Mouse (Mus musculus) intestine, embryonic 15.5 days (tissue): ENCODE data around the gene Dgkh. TPM values are rescaled to one million over a fixed set of nuclear protein-coding genes. Genes with fewer than 3 reads are reported as not detected.
"Not testable (repeated sequence)": the region's sequence is repeated elsewhere in the genome, so short reads cannot be mapped to it uniquely, and the experiment has no call there.

Experiments used
- ATAC-seq: fragments of 200-750 bp; cut with Nextera tagmentation; 2 replicates; pipeline ENCODE4 v1.8.0; 2017; ENCODE audit warnings: moderate TSS enrichment, moderate library complexity
- H3K27ac ChIP-seq: fragments of 300-500 bp; sonication (generic); 2 replicates; pipeline ENCODE4 v1.5.1; 2015; ENCODE audit warnings: mild to moderate bottlenecking, inconsistent platforms
- H3K27me3 ChIP-seq: fragments of 300-500 bp; sonication (generic); replicated peaks from 2 replicates; pipeline ENCODE4 v1.6.1; 2015; ENCODE audit warnings: inconsistent platforms
- H3K36me3 ChIP-seq: fragments of 300-500 bp; sonication (generic); 2 replicates; pipeline ENCODE4 v1.6.1; 2015; ENCODE audit warnings: inconsistent platforms
- H3K4me1 ChIP-seq: fragments of 300-500 bp; sonication (generic); replicated peaks from 2 replicates; pipeline ENCODE4 v1.6.1; 2015; ENCODE audit warnings: inconsistent platforms
- H3K4me2 ChIP-seq: fragments of 300-500 bp; sonication (generic); replicated peaks from 2 replicates; pipeline ENCODE4 v1.6.1; 2015; ENCODE audit warnings: mild to moderate bottlenecking, inconsistent platforms
- H3K4me3 ChIP-seq: fragments of 300-500 bp; sonication (generic); replicated peaks from 2 replicates; pipeline ENCODE4 v1.5.1; 2015; ENCODE audit warnings: inconsistent platforms
- H3K9ac ChIP-seq: fragments of 300-500 bp; sonication (generic); 2 replicates; pipeline ENCODE4 v1.6.1; 2015; ENCODE audit warnings: inconsistent platforms
- H3K9me3 ChIP-seq: fragments of 300-500 bp; sonication (generic); 2 replicates; pipeline ENCODE4 v1.6.1; 2016; ENCODE audit warnings: inconsistent platforms
- WGBS: fragments of 180-500 bp; shearing (Covaris S2); methylation state at CpG from one replicate; pipeline ENCODE4 v1.1.7; 2015; 5-methylcytosine and 5-hydroxymethylcytosine counted together
- polyA plus RNA-seq: library from polyadenylated mRNA; unstranded; fragments of >200 nt; fragmentation: Nextera tagmentation; extraction: Ambion mirVana; gene quantifications from 2 replicates; pipeline ENCODE4 v1.2.1, GENCODE M21; 2015

The Dgkh gene
- polyA plus RNA-seq, 1 experiment from 2014 or later = 1.2 TPM

DNA sequence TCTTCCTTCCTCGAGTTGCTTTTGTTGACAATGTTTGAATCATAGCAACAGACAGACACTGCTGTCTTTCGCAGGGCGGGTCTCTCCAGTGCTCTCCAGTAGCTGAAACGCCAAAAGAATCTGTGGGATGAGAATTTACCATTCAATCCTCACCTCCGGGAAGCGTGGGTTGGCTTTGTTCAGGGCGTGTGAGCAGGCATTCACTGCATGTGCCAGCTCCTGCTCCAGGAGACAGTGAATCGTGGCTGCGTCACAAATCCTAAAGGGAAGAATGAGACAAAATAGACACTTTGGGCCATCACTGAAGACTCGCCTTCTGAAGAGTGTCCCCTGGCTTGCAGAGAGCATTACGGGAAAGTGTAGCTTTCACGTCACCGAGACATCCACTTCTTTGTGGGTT lies 148.4 kb downstream of the Dgkh start:
- Histone ChIP-seq H3K27ac (no peak overlapping the region), H3K4me2 (no peak overlapping the region), H3K36me3 (0 out of 2 replicates have a peak, but pooled peaks cover 3% of the 10 kb centered on the region), H3K4me3 (no peak overlapping the region), H3K9me3 (no peaks in the 10 kb centered on the region), H3K4me1 (no peaks in the 10 kb centered on the region), H3K9ac (no peak overlapping the region), H3K27me3 (no peaks in the 10 kb centered on the region)
- ATAC-seq = no peak
- WGBS = 86% methylated on average over 13 of the region's 13 CpGs

DNA sequence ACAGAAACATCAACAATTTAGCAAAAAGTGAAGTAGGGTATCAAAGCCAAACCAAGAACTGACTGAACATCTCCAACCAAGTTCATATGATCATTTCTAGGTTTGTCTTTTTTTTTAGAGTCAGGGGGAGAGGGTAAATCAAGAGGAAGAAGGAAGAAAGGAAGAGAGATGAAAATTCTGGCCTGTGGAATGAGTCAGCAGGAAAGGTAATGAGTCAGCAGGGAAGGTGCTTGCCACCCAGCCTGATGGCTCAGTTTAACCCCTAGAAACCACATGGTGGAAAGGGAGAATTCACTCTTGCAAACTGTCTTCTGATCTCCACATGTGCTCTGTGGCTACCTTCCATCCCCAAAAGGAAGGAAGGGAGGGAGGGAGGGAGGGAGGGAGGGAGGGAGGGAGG lies 149.4 kb downstream of the Dgkh start:
- H3K4me2 ChIP-seq = no peak overlapping the region
- 0 out of 2 replicates have a peak, but pooled peaks cover 3% of the 10 kb centered on the region for H3K36me3 ChIP-seq
- no peaks in the 10 kb centered on the region for H3K9me3 ChIP-seq
- ATAC-seq = no peak
- no peak overlapping the region for H3K27ac ChIP-seq
- no peak overlapping the region for H3K9ac ChIP-seq
- H3K27me3 ChIP-seq = no peaks in the 10 kb centered on the region
- H3K4me1 ChIP-seq = no peaks in the 10 kb centered on the region
- H3K4me3 ChIP-seq = no peak overlapping the region

DNA sequence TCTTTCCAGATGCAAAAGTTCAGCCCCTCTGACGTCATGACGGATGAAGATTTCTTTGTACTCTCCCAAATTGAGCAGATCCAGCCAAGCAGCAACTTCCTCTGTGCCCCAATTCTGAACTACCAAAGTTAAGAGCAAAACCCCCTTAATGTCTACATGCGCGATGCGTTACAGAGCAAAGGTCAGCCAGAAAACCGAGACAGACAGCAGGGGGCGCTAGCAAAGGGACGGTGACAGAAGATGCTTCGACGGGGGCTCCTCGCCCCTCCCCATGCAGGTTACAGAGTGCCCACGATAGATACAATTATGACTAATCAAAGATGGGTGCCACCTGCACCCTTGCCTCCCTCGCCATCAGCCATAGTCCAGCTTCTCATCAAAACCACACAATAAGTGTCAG lies 156.7 kb downstream of the Dgkh start:
- Histone ChIP-seq H3K27ac (no peak overlapping the region), H3K4me3 (no peak overlapping the region), H3K4me1 (no peaks in the 10 kb centered on the region), H3K4me2 (no peak overlapping the region), H3K9ac (no peak overlapping the region), H3K27me3 (no peaks in the 10 kb centered on the region), H3K9me3 (no peaks in the 10 kb centered on the region), H3K36me3 (no peaks in the 10 kb centered on the region)
- ATAC-seq = no peak
- WGBS = 71% methylated on average over 13 of the region's 13 CpGs

- Histone ChIP-seq H3K36me3 (no peaks in the 10 kb centered on the region), H3K9ac (no peak overlapping the region), H3K9me3 (no peaks in the 10 kb centered on the region), H3K27ac (no peak overlapping the region), H3K4me1 (0 out of 2 replicates have a peak, but pooled peaks cover 2% of the 10 kb centered on the region), H3K4me2 (no peak overlapping the region), H3K4me3 (no peak overlapping the region), H3K27me3 (no peaks in the 10 kb centered on the region)
- ATAC-seq = no peak
- WGBS = 89% methylated on average over 5 of the region's 5 CpGs
Measured at GRCm38 (mm10) chr14:78568410-78568809, 164.2 kb downstream of the Dgkh start.

DNA sequence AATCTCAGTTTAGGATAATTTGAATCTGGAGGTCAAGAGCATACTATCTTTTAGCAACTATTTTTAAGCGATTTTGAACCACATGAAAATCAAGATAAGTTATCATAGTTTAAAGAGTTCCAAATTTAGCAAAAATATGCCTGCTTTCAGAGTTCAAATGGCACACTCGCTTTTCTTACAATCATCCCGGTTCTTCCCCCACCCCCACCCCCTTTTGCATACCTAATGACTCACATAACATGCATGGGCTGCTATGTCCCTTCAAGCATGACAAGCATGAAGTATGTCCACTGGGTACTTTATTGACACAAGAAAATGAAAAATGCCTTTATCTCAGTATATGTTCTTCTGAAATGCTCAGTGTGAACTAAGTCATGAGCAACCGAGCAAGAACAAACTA lies 166.1 kb downstream of the Dgkh start:
- 0 out of 2 replicates have a peak, but pooled peaks cover 2% of the 10 kb centered on the region for H3K4me1 ChIP-seq
- no peaks in the 10 kb centered on the region for H3K9me3 ChIP-seq
- no peak overlapping the region for H3K9ac ChIP-seq
- 77% methylated on average over 4 of the region's 4 CpGs for WGBS
- H3K4me3 ChIP-seq = no peak overlapping the region
- no peak overlapping the region for H3K27ac ChIP-seq
- H3K36me3 ChIP-seq = no peaks in the 10 kb centered on the region
- ATAC-seq = no peak
- no peaks in the 10 kb centered on the region for H3K27me3 ChIP-seq
- no peak overlapping the region for H3K4me2 ChIP-seq

GRCm38 (mm10) chr14:78564292-78564691 lies 168.3 kb downstream of the Dgkh start:
- H3K27ac ChIP-seq = no peak overlapping the region
- no peaks in the 10 kb centered on the region for H3K9me3 ChIP-seq
- H3K4me2 ChIP-seq = no peak overlapping the region
- ATAC-seq = peak; percentile 84
- no peaks in the 10 kb centered on the region for H3K27me3 ChIP-seq
- no peak overlapping the region for H3K4me3 ChIP-seq
- 0 out of 2 replicates have a peak, but pooled peaks cover 2% of the 10 kb centered on the region for H3K4me1 ChIP-seq
- H3K36me3 ChIP-seq = no peaks in the 10 kb centered on the region
- WGBS = 47% methylated on average over 2 of the region's 2 CpGs
- no peak overlapping the region for H3K9ac ChIP-seq

DNA sequence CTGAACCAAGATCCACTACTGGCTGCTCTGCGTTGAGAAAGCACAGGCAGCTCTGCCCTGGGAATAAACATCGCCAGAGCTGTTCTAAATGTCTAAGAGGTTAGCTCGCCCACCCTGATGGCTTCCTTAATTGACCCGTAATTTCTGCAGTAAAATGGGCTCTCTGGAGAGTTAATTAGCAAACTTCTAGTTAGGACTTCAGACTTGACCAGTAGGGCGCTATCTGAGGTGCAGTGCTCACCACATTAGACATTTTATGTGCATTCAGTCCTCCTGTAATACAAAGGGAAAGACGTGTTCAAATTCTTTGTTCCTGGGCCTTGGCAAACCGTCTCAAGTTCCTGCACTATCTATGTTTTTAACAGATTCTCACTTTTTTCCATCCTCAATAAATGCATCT lies 169.4 kb downstream of the Dgkh start:
- Histone ChIP-seq H3K27me3 (no peaks in the 10 kb centered on the region), H3K4me1 (0 out of 2 replicates have a peak, but pooled peaks cover 2% of the 10 kb centered on the region), H3K9ac (no peak overlapping the region), H3K27ac (no peak overlapping the region), H3K36me3 (no peaks in the 10 kb centered on the region), H3K4me3 (no peak overlapping the region), H3K4me2 (no peak overlapping the region), H3K9me3 (no peaks in the 10 kb centered on the region)
- ATAC-seq = no peak
- 61% methylated on average over 7 of the region's 7 CpGs for WGBS

- Histone ChIP-seq H3K9me3 (no peaks in the 10 kb centered on the region), H3K4me1 (0 out of 2 replicates have a peak, but pooled peaks cover 2% of the 10 kb centered on the region), H3K4me3 (no peak overlapping the region), H3K9ac (no peak overlapping the region), H3K36me3 (no peaks in the 10 kb centered on the region), H3K27ac (no peak overlapping the region), H3K4me2 (no peak overlapping the region), H3K27me3 (no peaks in the 10 kb centered on the region)
- ATAC-seq = no peak
- 62% methylated on average over 4 of the region's 4 CpGs for WGBS
Measured at GRCm38 (mm10) chr14:78562121-78562520, 170.5 kb downstream of the Dgkh start.

GRCm38 (mm10) chr14:78559042-78559441 lies 173.5 kb downstream of the Dgkh start:
- Histone ChIP-seq H3K9ac (no peak overlapping the region), H3K4me1 (0 out of 2 replicates have a peak, but pooled peaks cover 2% of the 10 kb centered on the region), H3K9me3 (no peaks in the 10 kb centered on the region), H3K36me3 (no peaks in the 10 kb centered on the region), H3K4me3 (no peak overlapping the region), H3K4me2 (no peak overlapping the region), H3K27me3 (no peaks in the 10 kb centered on the region), H3K27ac (no peak overlapping the region)
- 87% methylated on average over 8 of the region's 8 CpGs for WGBS
- no peak for ATAC-seq

- H3K4me3 ChIP-seq, H3K9me3 ChIP-seq: not testable (repeated sequence)
- 90% methylated on average over 3 of the region's 3 CpGs for WGBS
Measured at GRCm38 (mm10) chr14:78554830-78555229, 177.7 kb downstream of the Dgkh start.

GRCm38 (mm10) chr14:78553661-78554060 lies 178.9 kb downstream of the Dgkh start:
- Histone ChIP-seq H3K4me2 (no peak overlapping the region), H3K4me3 (no peak overlapping the region), H3K9ac (no peak overlapping the region), H3K9me3 (no peaks in the 10 kb centered on the region), H3K27me3 (no peaks in the 10 kb centered on the region), H3K4me1 (no peaks in the 10 kb centered on the region), H3K27ac (no peak overlapping the region), H3K36me3 (no peaks in the 10 kb centered on the region)
- no peak for ATAC-seq
- 94% methylated on average over 6 of the region's 6 CpGs for WGBS

More at GRCm38 (mm10) chr14:78554830-78555229, 177.7 kb downstream of the Dgkh start:
- H3K4me1 ChIP-seq, H3K27ac ChIP-seq, H3K36me3 ChIP-seq, H3K9ac ChIP-seq, H3K27me3 ChIP-seq, ATAC-seq, H3K4me2 ChIP-seq: not testable (repeated sequence)

GRCm38 (mm10) chr14:78548807-78549206 lies 183.8 kb downstream of the Dgkh start:
- Histone ChIP-seq H3K27ac (no peak overlapping the region), H3K4me3 (no peak overlapping the region), H3K9me3 (no peaks in the 10 kb centered on the region), H3K4me1 (no peaks in the 10 kb centered on the region), H3K27me3 (no peaks in the 10 kb centered on the region), H3K4me2 (no peak overlapping the region), H3K9ac (no peak overlapping the region), H3K36me3 (no peaks in the 10 kb centered on the region)
- ATAC-seq = no peak
- WGBS = 51% methylated on average over 6 of the region's 6 CpGs

DNA sequence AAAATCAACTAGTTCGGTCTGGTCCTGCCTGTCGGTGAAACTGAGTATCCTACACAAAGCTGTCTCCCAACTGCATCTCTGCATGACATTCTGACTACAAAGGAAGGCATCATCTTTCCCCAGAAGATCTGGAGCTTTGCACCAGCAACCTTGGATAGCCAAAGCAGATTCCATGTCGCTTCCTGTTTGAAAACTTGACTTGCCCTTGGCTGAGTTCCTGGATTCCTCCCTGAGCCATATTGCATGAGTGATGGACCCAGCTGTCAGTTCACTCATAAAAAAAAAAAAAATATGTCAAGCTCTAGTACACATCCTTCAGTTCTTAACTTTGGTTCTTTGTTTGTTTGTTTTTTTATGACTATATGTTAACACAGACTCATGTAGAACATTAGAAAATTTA lies 191.3 kb downstream of the Dgkh start:
- Histone ChIP-seq H3K9ac (no peak overlapping the region), H3K36me3 (no peaks in the 10 kb centered on the region), H3K4me1 (peaks cover 9% of the 10 kb centered on the region; the same call in 1 of the 2 replicates), H3K4me3 (no peak overlapping the region), H3K27ac (no peak overlapping the region), H3K27me3 (no peaks in the 10 kb centered on the region), H3K4me2 (no peak overlapping the region), H3K9me3 (no peaks in the 10 kb centered on the region)
- WGBS = 66% methylated on average over 3 of the region's 3 CpGs
- no peak for ATAC-seq
